ENCODE assay signal across 10 mouse cellular contexts in genomic region chr19:29470652-29471051, GRCm38 (mm10). TPM values are rescaled to one million over a fixed set of nuclear protein-coding genes. Genes with fewer than 3 reads are reported as not detected.
DNase-seq lines count a peak whose midpoint lies in the region; ATAC-seq and TF ChIP-seq lines count a peak whose summit lies in the region.
"Had no signal": no experiment of that assay in that cellular context is flagged by ENCODE, and none has a peak within 500 bp of the region (broad histone marks: within the 10 kb centered on the region; RNA-seq: fewer than 3 reads in every experiment).

No protein-coding gene starts in this region.

- H3K27ac ChIP-seq in forebrain, embryonic 12.5 days = 0 out of 2 replicates have a peak overlapping the region, but pooled peaks have one; percentile 50
- no peak overlapping the region; the same call in 1 of the 2 replicates for H3K27ac ChIP-seq in forebrain, embryonic 15.5 days (replicated peaks)
- H3K27ac ChIP-seq in heart, postnatal 0 days (ENCODE audit: low read depth) = peak overlapping the region; percentile 88
- no peak overlapping the region for H3K27ac ChIP-seq in limb, embryonic 14.5 days (replicated peaks; ENCODE audit: low read depth, low read length)
- H3K27ac ChIP-seq: embryonic facial prominence, embryonic 13.5 days had no signal

- H3K27me3 ChIP-seq in forebrain, embryonic 12.5 days = no peaks in the 10 kb centered on the region
- H3K27me3 ChIP-seq in forebrain, embryonic 15.5 days = no peaks in the 10 kb centered on the region
- H3K27me3 ChIP-seq in heart, postnatal 0 days (ENCODE audit: control insufficient read depth, insufficient read depth, low read length) = no peaks in the 10 kb centered on the region
- H3K27me3 ChIP-seq in limb, embryonic 14.5 days (ENCODE audit: control insufficient read depth, insufficient read depth, low read length) = no peaks in the 10 kb centered on the region
- H3K27me3 ChIP-seq: embryonic facial prominence, embryonic 13.5 days had no signal

- H3K4me2 ChIP-seq in forebrain, embryonic 12.5 days = no peak overlapping the region
- H3K4me2 ChIP-seq in forebrain, embryonic 15.5 days (replicated peaks) = no peak overlapping the region
- H3K4me2 ChIP-seq in heart, postnatal 0 days (ENCODE audit: low read depth, low read length) = peak overlapping the region; percentile 29
- H3K4me2 ChIP-seq in limb, embryonic 14.5 days (replicated peaks; ENCODE audit: low read depth, low read length, severe bottlenecking) = no peak overlapping the region
- H3K4me2 ChIP-seq: embryonic facial prominence, embryonic 13.5 days had no signal

- H3K4me3 ChIP-seq in forebrain, embryonic 12.5 days (replicated peaks) = no peak overlapping the region
- no peak overlapping the region for H3K4me3 ChIP-seq in forebrain, embryonic 15.5 days
- H3K4me3 ChIP-seq in heart, postnatal 0 days (ENCODE audit: low read depth, low read length) = no peak overlapping the region
- H3K4me3 ChIP-seq in limb, embryonic 14.5 days (replicated peaks; ENCODE audit: low read length) = no peak overlapping the region
- H3K4me3 ChIP-seq: embryonic facial prominence, embryonic 13.5 days had no signal

- peak; percentile 92 for TF ChIP-seq EP300 in heart, postnatal 0 days (IDR thresholded peaks at IDR 0.05; ENCODE audit: low read depth)

- no peak for ATAC-seq in forebrain, embryonic 12.5 days (ENCODE audit: low FRiP score)
- ATAC-seq in forebrain, embryonic 15.5 days (replicated peaks) = no peak
- peak; percentile 54 for ATAC-seq in heart, postnatal 0 days (ENCODE audit: insufficient read depth, low read depth)
- ATAC-seq in limb, embryonic 14.5 days (ENCODE audit: low FRiP score, low read depth) = no peak
- ATAC-seq in erythroblast, adult 5-6 weeks (replicated peaks; ENCODE audit: low FRiP score, poor library complexity, severe bottlenecking) = no peak

- peak; percentile 50 for DNase-seq in embryo, embryonic 11 days
- peak; percentile 84 for DNase-seq in heart, postnatal 0 days (ENCODE audit: low spot score)
- DNase-seq in limb, embryonic 14.5 days (ENCODE audit: low spot score) = peak; percentile 32
- DNase-seq in left cerebral cortex, adult 9 months (ENCODE audit: low spot score in 2 of 2) = no peak
- no peak for DNase-seq in B cell, adult 2 months

- no peak for TF ChIP-seq POLR2A in limb, embryonic 14.5 days (IDR thresholded peaks at IDR 0.05; ENCODE audit: borderline replicate concordance, extremely low read depth, insufficient read depth, insufficient read length)

- H3K4me1 ChIP-seq in forebrain, embryonic 12.5 days = peaks cover 5% of the 10 kb centered on the region; the same call in 1 of the 2 replicates
- peaks cover 11% of the 10 kb centered on the region for H3K4me1 ChIP-seq in forebrain, embryonic 15.5 days
- peaks cover 41% of the 10 kb centered on the region for H3K4me1 ChIP-seq in heart, postnatal 0 days (ENCODE audit: control insufficient read depth, insufficient read depth)
- peaks cover 5% of the 10 kb centered on the region; the same call in 1 of the 2 replicates for H3K4me1 ChIP-seq in limb, embryonic 14.5 days (ENCODE audit: control insufficient read depth, insufficient read depth, low read length)

- no peaks in the 10 kb centered on the region for H3K9me3 ChIP-seq in forebrain, embryonic 12.5 days
- H3K9me3 ChIP-seq in forebrain, embryonic 15.5 days = no peaks in the 10 kb centered on the region
- no peaks in the 10 kb centered on the region for H3K9me3 ChIP-seq in heart, postnatal 0 days (replicated peaks; ENCODE audit: control insufficient read depth, low read length)
- no peaks in the 10 kb centered on the region for H3K9me3 ChIP-seq in limb, embryonic 14.5 days (ENCODE audit: control insufficient read depth, low read length)
- H3K9me3 ChIP-seq: embryonic facial prominence, embryonic 13.5 days had no signal

- no peak for TF ChIP-seq CTCF in heart, postnatal 0 days (IDR thresholded peaks at IDR 0.05; ENCODE audit: low read depth)

- no peak overlapping the region for H3K9ac ChIP-seq in forebrain, embryonic 12.5 days
- no peak overlapping the region for H3K9ac ChIP-seq in forebrain, embryonic 15.5 days (replicated peaks)
- H3K9ac ChIP-seq in heart, postnatal 0 days (replicated peaks; ENCODE audit: low read depth, low read length) = no peak overlapping the region
- H3K9ac ChIP-seq in limb, embryonic 14.5 days (ENCODE audit: low read depth, low read length, severe bottlenecking) = no peak overlapping the region
- H3K9ac ChIP-seq: embryonic facial prominence, embryonic 13.5 days had no signal

- H3K36me3 ChIP-seq in forebrain, embryonic 12.5 days (replicated peaks) = no peaks in the 10 kb centered on the region
- H3K36me3 ChIP-seq in forebrain, embryonic 15.5 days = no peaks in the 10 kb centered on the region
- H3K36me3 ChIP-seq in heart, postnatal 0 days (replicated peaks; ENCODE audit: control insufficient read depth, insufficient read depth, low read length) = no peaks in the 10 kb centered on the region
- no peaks in the 10 kb centered on the region for H3K36me3 ChIP-seq in limb, embryonic 14.5 days (ENCODE audit: control insufficient read depth, insufficient read depth, low read length)
- H3K36me3 ChIP-seq: embryonic facial prominence, embryonic 13.5 days had no signal

- 16% methylated on average over 4 of the region's 4 CpGs for WGBS in forebrain, embryonic 12.5 days
- 18% methylated on average over 4 of the region's 4 CpGs for WGBS in forebrain, embryonic 15.5 days
- WGBS in heart, postnatal 0 days = 11% methylated on average over 4 of the region's 4 CpGs
- WGBS in limb, embryonic 14.5 days = 11% methylated on average over 4 of the region's 4 CpGs

RNA-seq across cellular contexts. Expression of gene Ric1, which starts 51.4 kb away (rescaled TPM):
- 11.7 and 12.1 TPM in 2 replicates for polyA plus RNA-seq in forebrain, embryonic 12.5 days (2016; fragmentation: Nextera tagmentation; extraction: Ambion mirVana)
- polyA plus RNA-seq in forebrain, embryonic 15.5 days (2015; fragmentation: Nextera tagmentation; extraction: Ambion mirVana) = 13.2 and 13.4 TPM in 2 replicates
- total RNA-seq in heart, postnatal 0 days (2014; rRNA removed; ENCODE audit: low replicate concordance) = 24.5 and 29.9 TPM in 2 replicates
- polyA plus RNA-seq in heart, postnatal 0 days (2015; fragmentation: Nextera tagmentation; extraction: Ambion mirVana) = 6.0 TPM in 2 replicates
- 31.4 and 35.7 TPM in 2 replicates for polyA plus RNA-seq in limb, embryonic 14.5 days (2012; rRNA removed)
- 22.7 and 27.8 TPM in 2 replicates for polyA plus RNA-seq in limb, embryonic 14.5 days (2014; fragmentation: Nextera tagmentation; extraction: Ambion mirVana)
- total RNA-seq in erythroblast, adult 5-6 weeks (2015; ENCODE audit: low replicate concordance) = 1.7 and 6.1 TPM in 2 replicates
- 4.6 and 4.7 TPM in 2 replicates for total RNA-seq in erythroblast, adult 5-6 weeks (2017; ENCODE audit: low replicate concordance)

RNA-seq across cellular contexts. Expression of gene Pdcd1lg2, which starts 59.9 kb away (rescaled TPM):
- 0.14 TPM in 1 of 2 replicates, not detected in the other for polyA plus RNA-seq in forebrain, embryonic 12.5 days (2016; fragmentation: Nextera tagmentation; extraction: Ambion mirVana)
- not detected in 2 replicates for polyA plus RNA-seq in forebrain, embryonic 15.5 days (2015; fragmentation: Nextera tagmentation; extraction: Ambion mirVana)
- not detected in 2 replicates for total RNA-seq in heart, postnatal 0 days (2014; rRNA removed; ENCODE audit: low replicate concordance)
- polyA plus RNA-seq in heart, postnatal 0 days (2015; fragmentation: Nextera tagmentation; extraction: Ambion mirVana) = 0.18 TPM in 1 of 2 replicates, not detected in the other
- not detected in 2 replicates for polyA plus RNA-seq in limb, embryonic 14.5 days (2012; rRNA removed)
- not detected in 2 replicates for polyA plus RNA-seq in limb, embryonic 14.5 days (2014; fragmentation: Nextera tagmentation; extraction: Ambion mirVana)
- not detected in 2 replicates for total RNA-seq in erythroblast, adult 5-6 weeks (2015; ENCODE audit: low replicate concordance)
- 0.42 TPM in 1 of 2 replicates, not detected in the other for total RNA-seq in erythroblast, adult 5-6 weeks (2017; ENCODE audit: low replicate concordance)
- polyA plus RNA-seq: C2C12; embryonic facial prominence, embryonic 13.5 days had no signal

Comparison
In these comparisons a context has a peak if more than half of its experiments do, and no peak if none do; other contexts are left out.
1. H3K27ac ChIP-seq: peak in forebrain, embryonic 12.5 days (single experiment) and heart, postnatal 0 days (single experiment); none in forebrain, embryonic 15.5 days (single experiment) and limb, embryonic 14.5 days (single experiment).
2. DNase-seq: peak in embryo, embryonic 11 days (single experiment), heart, postnatal 0 days (single experiment) and limb, embryonic 14.5 days (single experiment); none in left cerebral cortex, adult 9 months (0 of 2) and B cell, adult 2 months (0 of 2).